Mouse (Mus musculus): Measurements from ENCODE around the gene Aurkc. TPM values are rescaled to one million over a fixed set of nuclear protein-coding genes. Genes with fewer than 3 reads are reported as not detected.

Aurkc gene
- polyA plus RNA-seq, 1 experiment = not detected

Other genes starting within 250 kb of the Aurkc start
- 16.1 and 17.3 TPM in 2 replicates for gene Zfp954, start 126.2 kb downstream of the Aurkc start, polyA plus RNA-seq (2012; rRNA removed)
- gene Zfp773, start 141.5 kb downstream of the Aurkc start, polyA plus RNA-seq (2012; rRNA removed) = 1.1 and 1.3 TPM in 2 replicates
- gene Zfp418, start 176.0 kb downstream of the Aurkc start, polyA plus RNA-seq (2012; rRNA removed) = 4.1 and 4.3 TPM in 2 replicates
- 11.8 and 12.1 TPM in 2 replicates for gene Zfp772, start 214.7 kb downstream of the Aurkc start, polyA plus RNA-seq (2012; rRNA removed)